Mouse (Mus musculus) cerebellum, adult 8-10 months (tissue): ENCODE measurements around the gene Erbb4.
A peak's percentile ranks its signal among the peaks of the same experiment; 100 is the strongest.
"Not testable (repeated sequence)": the region's sequence is repeated elsewhere in the genome, so short reads cannot be mapped to it uniquely, and the experiment has no call there.

Source experiments
- DNase-seq: peaks from one replicate; pipeline ENCODE4 v3.0.0; 2022

Erbb4 gene

GRCm38 (mm10) chr1:68839352-68839751, 268.5 kb downstream of the Erbb4 start:
- DNase-seq: no peak

GRCm38 (mm10) chr1:68834686-68835085, 273.2 kb downstream of the Erbb4 start:
- no peak for DNase-seq

- DNase-seq: no peak
Measured at GRCm38 (mm10) chr1:68832101-68832500, 275.8 kb downstream of the Erbb4 start.

- no peak for DNase-seq
Measured at GRCm38 (mm10) chr1:68831575-68831974, 276.3 kb downstream of the Erbb4 start.

DNA sequence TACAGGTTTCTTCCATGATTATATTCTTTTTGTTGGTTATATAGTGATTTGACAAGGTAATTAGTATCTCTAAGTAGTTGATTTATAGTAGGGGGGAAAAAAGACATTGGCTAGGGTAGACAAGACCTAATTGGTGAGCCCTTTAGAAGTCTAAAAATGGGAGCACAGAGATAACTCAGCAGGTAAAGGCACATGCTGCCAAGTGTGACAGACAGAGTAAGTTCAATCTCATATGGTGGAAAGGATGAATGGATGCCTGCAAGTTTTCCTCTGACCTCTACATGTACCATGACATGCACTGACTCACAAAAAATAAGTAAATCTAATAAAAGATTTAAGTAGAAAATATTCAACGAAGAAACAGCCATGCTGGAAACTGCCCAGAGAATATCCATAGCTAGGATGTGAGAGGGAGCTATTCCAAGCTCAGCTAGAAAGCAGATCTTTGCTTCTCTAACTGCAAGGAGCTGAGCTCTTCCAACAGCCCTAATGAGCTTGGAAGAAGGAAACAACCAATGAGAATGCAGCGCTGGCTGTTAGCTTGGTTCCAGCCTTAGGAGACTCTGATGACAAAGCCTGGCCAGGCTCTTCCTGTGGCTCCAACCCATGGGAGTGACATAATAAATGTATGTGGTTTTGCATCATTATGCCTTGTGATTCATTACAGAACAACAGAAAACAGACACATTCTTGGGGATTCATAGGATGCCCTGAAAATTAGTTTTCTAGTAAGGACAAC, 277.2 kb downstream of the Erbb4 start:
- DNase-seq: no peak

GRCm38 (mm10) chr1:68823116-68823644, 284.7 kb downstream of the Erbb4 start:
- no peak for DNase-seq

DNA sequence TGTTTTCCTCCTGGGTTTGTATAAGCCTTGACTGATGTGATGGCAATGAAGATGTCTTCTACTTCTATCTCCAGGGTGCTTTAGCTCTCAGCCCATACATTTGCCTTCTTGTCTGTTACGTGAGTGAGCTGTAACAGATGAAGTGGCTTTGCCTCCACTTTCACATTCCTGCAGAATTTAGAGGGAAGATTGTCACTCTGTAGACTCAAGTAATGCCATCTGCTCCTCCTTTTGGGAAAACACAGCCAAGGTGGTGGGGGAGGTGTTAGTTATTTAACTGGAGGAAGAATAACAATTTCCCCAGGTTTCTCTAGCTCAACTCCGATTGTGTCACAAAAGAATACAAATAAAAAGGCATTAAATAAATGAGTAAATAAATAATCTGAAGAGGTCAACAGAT, 301.1 kb downstream of the Erbb4 start:
- DNase-seq: peak; percentile 15

DNA sequence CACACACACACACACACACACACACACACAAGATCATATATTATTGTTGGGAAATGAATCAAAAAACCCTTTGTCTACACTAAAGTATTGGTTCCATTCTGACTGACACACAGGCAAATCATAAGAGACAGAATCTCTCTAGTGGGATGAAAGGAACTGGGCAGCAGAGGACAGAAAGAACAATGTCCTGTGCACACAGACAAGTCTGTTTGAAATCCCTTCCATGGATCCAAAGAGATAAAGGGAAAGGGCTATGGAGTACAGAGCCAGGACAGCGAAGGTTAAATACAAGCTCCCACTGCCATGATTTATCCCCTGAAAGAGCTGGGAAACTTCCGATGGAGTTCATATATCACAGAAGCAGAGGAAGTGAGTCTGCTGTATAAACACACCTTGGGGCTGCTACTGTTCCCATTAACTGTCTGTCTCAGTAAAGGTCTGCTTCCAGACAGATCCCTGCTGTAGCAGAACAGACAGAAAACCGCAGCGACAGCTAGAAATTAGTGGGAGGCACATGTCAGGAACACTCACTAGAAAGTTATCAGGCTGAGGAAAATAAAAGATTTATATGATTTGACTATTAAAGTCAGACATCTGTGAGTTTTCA, 320.3 kb downstream of the Erbb4 start:
- DNase-seq: no peak

GRCm38 (mm10) chr1:68780653-68781052, 327.2 kb downstream of the Erbb4 start:
- no peak for DNase-seq

GRCm38 (mm10) chr1:68780032-68780431, 327.8 kb downstream of the Erbb4 start:
- DNase-seq: no peak

DNA sequence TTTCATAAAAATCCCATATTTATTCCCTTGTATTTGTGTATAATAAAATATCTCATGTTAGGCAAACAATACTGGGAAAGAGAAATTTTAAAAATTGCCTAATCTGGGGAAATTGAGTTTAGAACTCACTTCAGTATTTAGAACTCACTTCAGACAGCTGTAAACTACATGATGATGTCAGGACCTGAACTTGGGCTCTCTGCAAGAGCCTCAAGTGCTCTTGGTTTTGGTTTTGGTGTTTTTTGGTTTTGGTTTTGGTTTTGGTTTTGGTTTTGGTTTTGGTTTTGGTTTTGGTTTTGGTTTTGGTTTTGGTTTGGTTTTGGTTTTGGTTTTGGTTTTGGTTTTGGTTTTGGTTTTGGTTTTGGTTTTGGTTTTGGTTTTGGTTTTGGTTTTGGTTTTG, 341.8 kb downstream of the Erbb4 start:
- not testable (repeated sequence) for DNase-seq

- DNase-seq: no peak
Measured at GRCm38 (mm10) chr1:68762456-68762855, 345.4 kb downstream of the Erbb4 start.

- peak; percentile 85 for DNase-seq
Measured at GRCm38 (mm10) chr1:68748976-68749375, 358.9 kb downstream of the Erbb4 start.

- DNase-seq: no peak
Measured at GRCm38 (mm10) chr1:68681478-68681877, 426.4 kb downstream of the Erbb4 start.

DNA sequence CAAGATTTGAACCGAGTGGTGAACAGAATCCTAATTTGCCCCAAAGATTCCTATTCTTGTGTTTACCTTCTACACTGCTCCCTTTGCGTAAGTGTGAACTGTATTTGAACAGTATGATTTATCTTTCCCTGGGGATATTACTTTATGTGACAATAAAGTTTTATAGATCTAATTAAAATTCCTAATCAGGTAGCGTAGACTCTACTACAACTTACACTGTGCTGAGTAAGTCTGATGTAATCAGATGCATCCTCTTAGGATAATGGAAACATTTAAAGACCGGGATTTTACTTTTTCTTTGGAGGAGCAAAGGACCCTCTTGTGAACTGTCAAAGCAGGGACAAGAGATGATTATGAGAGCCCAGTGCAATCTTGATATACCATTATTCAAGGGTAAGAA, 433.2 kb downstream of the Erbb4 start:
- DNase-seq: no peak

- no peak for DNase-seq
Measured at GRCm38 (mm10) chr1:68666831-68667601, 440.8 kb downstream of the Erbb4 start.

DNA sequence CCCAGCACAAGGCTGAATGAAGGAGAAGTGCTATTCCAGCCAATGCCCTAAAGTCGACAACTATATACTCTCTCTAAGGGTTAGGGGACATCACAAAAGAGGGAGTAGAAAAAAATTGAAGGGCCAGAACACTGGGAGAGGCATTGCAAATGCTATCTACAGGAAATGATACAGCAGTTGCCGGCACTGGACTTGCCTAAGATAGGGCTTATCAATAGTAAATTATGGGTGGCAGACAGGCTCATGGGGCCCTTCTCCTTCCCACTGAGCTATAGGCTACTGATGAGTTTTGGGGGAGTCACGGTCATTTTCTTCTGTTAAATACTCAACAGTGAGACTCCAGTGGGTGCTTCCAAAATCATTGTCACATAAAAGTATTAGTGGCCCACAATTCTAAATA, 517.4 kb downstream of the Erbb4 start:
- no peak for DNase-seq

DNA sequence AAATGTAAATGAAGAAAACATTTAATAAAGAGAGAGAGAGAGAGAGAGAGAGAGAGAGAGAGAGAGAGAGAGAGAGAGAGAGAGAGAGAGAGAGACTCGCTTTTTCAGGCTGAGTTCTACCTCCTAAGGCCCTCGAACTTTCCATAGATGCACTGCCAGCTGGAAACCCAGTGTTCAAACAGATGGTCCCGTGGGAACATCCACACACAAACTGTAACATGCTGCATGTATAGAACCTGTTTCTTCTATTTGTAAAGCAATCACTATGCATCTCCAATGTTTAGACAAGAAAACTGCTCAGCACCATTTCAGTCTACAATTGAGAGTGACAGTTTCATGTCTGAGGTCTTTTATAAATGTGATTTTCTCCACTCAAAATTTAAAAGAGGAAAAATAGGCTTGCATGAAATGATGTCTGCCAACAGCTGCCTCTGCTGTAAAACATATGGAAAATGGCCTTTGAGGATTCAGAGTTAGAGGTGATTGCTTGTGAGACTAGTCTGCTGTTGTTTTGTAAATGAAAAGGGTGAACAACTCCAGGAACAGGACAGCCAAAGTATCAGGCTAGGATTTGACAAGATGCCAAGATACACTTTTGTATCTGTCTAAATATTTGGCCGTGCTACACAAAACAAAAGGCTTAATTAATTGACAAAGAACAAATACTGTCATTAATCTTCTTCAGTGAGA, 533.9 kb downstream of the Erbb4 start:
- no peak for DNase-seq

DNA sequence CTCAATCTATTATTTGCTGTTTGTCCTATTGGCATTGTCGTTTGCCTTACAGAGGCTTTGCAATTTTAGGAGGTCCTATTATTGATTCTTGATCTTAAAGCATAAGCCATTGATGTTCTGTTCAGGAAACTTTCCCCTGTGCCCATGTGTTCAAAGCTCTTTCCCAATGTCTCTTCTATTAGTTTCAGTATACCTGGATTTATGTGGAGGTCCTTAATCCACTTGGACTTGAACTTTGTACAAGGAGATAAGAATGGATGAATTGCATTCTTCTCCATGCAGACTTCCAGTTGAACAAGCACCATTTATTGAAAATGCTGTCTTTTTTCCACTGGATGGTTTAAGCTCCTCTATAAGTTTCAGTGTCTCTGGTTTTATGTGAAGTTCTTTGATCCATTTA, 536.9 kb downstream of the Erbb4 start:
- no peak for DNase-seq

DNA sequence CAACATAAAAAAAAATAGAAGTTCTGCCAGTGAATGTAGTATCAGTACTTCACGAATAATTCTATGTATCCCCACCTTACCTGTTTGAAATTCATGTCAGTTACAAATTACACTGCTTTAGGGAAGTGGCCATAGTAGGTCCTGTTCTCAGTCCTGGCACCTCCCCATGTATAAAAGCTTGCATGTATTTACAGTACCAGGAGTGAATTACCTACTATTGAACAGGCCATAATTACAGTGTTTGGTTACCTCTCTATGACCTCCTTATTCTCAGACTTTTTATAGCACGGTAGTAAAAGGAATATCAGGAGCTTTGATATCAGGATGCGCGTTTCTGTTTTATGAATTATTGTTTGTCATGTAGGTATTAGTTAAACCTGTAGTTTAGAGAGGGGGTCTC, 564.9 kb downstream of the Erbb4 start:
- no peak for DNase-seq

DNA sequence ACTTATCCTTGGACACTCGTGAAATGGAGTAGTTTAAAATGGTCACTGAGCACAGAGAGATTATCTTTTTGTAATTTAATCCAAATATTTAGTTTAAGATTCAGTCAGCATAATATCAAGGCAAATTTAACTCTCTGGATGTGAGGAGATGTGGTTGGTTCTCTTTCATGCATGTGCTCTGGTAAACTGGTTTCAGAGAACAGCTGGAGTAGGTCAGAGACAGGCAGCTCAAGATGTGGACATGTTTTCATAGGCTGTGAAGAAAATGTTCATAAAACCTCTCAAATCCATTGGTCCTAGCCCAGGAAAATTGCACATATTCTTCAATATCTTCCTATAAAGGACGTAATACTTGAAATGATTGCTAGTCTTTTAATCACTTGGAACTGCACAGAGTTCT, 590.0 kb downstream of the Erbb4 start:
- DNase-seq: no peak

GRCm38 (mm10) chr1:68503873-68504272, 604.0 kb downstream of the Erbb4 start:
- no peak for DNase-seq

- no peak for DNase-seq
Measured at GRCm38 (mm10) chr1:68501561-68501960, 606.3 kb downstream of the Erbb4 start.
